ENCODE assay signal across 20 mouse cellular contexts in genomic region chr5:44228323-44228722, GRCm38 (mm10). TPM values are rescaled to one million over a fixed set of nuclear protein-coding genes. Genes with fewer than 3 reads are reported as not detected.
DNase-seq lines count a peak whose midpoint lies in the region; ATAC-seq lines count a peak whose summit lies in the region.
"Had no signal": no experiment of that assay in that cellular context is flagged by ENCODE, and none has a peak within 500 bp of the region (broad histone marks: within the 10 kb centered on the region; RNA-seq: fewer than 3 reads in every experiment).

No protein-coding gene starts in this region.

- no peaks in the 10 kb centered on the region for H3K27me3 ChIP-seq in midbrain, embryonic 10.5 days (ENCODE audit: low read depth, poor library complexity, severe bottlenecking)
- H3K27me3 ChIP-seq in midbrain, embryonic 16.5 days (ENCODE audit: control insufficient read depth, insufficient read depth, low read depth, low read length), result no peaks in the 10 kb centered on the region
- no peaks in the 10 kb centered on the region for H3K27me3 ChIP-seq in liver, embryonic 15.5 days
- H3K27me3 ChIP-seq: midbrain, embryonic 13.5 days; stomach, embryonic 15.5 days had no signal

- H3K4me1 ChIP-seq in midbrain, embryonic 10.5 days, result peaks cover 44% of the 10 kb centered on the region
- H3K4me1 ChIP-seq in midbrain, embryonic 16.5 days (ENCODE audit: control insufficient read depth, insufficient read depth, low read length), result peaks cover 23% of the 10 kb centered on the region
- peaks cover 40% of the 10 kb centered on the region for H3K4me1 ChIP-seq in liver, embryonic 15.5 days (replicated peaks)

- H3K4me3 ChIP-seq in midbrain, embryonic 10.5 days, result 0 out of 2 replicates have a peak overlapping the region, but pooled peaks have one; percentile 92
- H3K4me3 ChIP-seq in midbrain, embryonic 16.5 days (ENCODE audit: low read depth, low read length), result no peak overlapping the region
- H3K4me3 ChIP-seq in liver, embryonic 15.5 days (replicated peaks), result no peak overlapping the region

- no peak for ATAC-seq in midbrain, embryonic 16.5 days
- no peak for ATAC-seq in liver, embryonic 15.5 days (ENCODE audit: insufficient read depth)
- ATAC-seq: hindbrain, embryonic 16.5 days; intestine, embryonic 16.5 days; midbrain, embryonic 13.5 days had no signal

- H3K9ac ChIP-seq in midbrain, embryonic 16.5 days (ENCODE audit: low read depth, low read length), result no peak overlapping the region
- 0 out of 2 replicates have a peak overlapping the region, but pooled peaks have one; percentile 8 for H3K9ac ChIP-seq in liver, embryonic 15.5 days
- H3K9ac ChIP-seq: midbrain, embryonic 13.5 days; stomach, embryonic 15.5 days had no signal

- no peaks in the 10 kb centered on the region for H3K9me3 ChIP-seq in midbrain, embryonic 10.5 days (replicated peaks)
- H3K9me3 ChIP-seq in midbrain, embryonic 16.5 days (replicated peaks; ENCODE audit: control insufficient read depth, low read length, poor library complexity, severe bottlenecking), result no peaks in the 10 kb centered on the region
- H3K9me3 ChIP-seq in liver, embryonic 15.5 days (replicated peaks), result no peaks in the 10 kb centered on the region
- H3K9me3 ChIP-seq: midbrain, embryonic 13.5 days; stomach, embryonic 15.5 days had no signal

- WGBS in midbrain, embryonic 10.5 days, result 62% methylated on average over 1 of the region's 1 CpGs
- WGBS in midbrain, embryonic 16.5 days, result 73% methylated on average over 1 of the region's 1 CpGs
- WGBS in liver, embryonic 15.5 days (ENCODE audit: insufficient replicate concordance), result 53% methylated on average over 1 of the region's 1 CpGs

- peaks cover under 1% of the 10 kb centered on the region; the same call in 1 of the 2 replicates for H3K36me3 ChIP-seq in midbrain, embryonic 10.5 days
- H3K36me3 ChIP-seq in midbrain, embryonic 16.5 days (ENCODE audit: control insufficient read depth, insufficient read depth, low read length), result no peaks in the 10 kb centered on the region
- H3K36me3 ChIP-seq in liver, embryonic 15.5 days (replicated peaks), result no peaks in the 10 kb centered on the region
- H3K36me3 ChIP-seq: midbrain, embryonic 13.5 days; stomach, embryonic 15.5 days had no signal

- DNase-seq in heart, adult 11 months, result peak; percentile 30
- no peak for DNase-seq in heart, adult 9 months (ENCODE audit: low spot score in 2 of 2)
- DNase-seq in midbrain, embryonic 10.5 days (ENCODE audit: low spot score), result no peak
- no peak for DNase-seq in right cerebral cortex, adult 2 months (ENCODE audit: low spot score in 2 of 2)
- no peak for DNase-seq in kidney, postnatal 36 days
- DNase-seq: adrenal gland, postnatal 36 days; cerebellum, adult 9-10 months; gastrocnemius, postnatal 36 days; kidney, adult 9 months; kidney, postnatal 4 days; layer of hippocampus, adult 9-11 months; lung, postnatal 14 days; right cerebral cortex, postnatal 4 days; thymus, postnatal 25 days had no signal

- H3K4me2 ChIP-seq in midbrain, embryonic 16.5 days (ENCODE audit: low read length), result no peak overlapping the region
- H3K4me2 ChIP-seq in liver, embryonic 15.5 days, result peak overlapping the region; percentile 83; the same call in 1 of the 2 replicates

- no peak overlapping the region for H3K27ac ChIP-seq in midbrain, embryonic 10.5 days (replicated peaks)
- no peak overlapping the region for H3K27ac ChIP-seq in midbrain, embryonic 16.5 days (ENCODE audit: low read length)
- H3K27ac ChIP-seq in liver, embryonic 15.5 days (replicated peaks), result no peak overlapping the region
- H3K27ac ChIP-seq: midbrain, embryonic 13.5 days; stomach, embryonic 15.5 days had no signal

RNA-seq across cellular contexts. Expression of gene Tapt1, which starts 1.9 kb away (rescaled TPM):
- polyA plus RNA-seq in midbrain, embryonic 10.5 days (2016; fragmentation: Nextera tagmentation; extraction: Ambion mirVana), result 22.9 and 25.0 TPM in 2 replicates
- polyA plus RNA-seq in midbrain, embryonic 16.5 days (2015; fragmentation: Nextera tagmentation; extraction: Ambion mirVana), result 30.8 and 35.1 TPM in 2 replicates
- 32.3 and 34.2 TPM in 2 replicates for polyA plus RNA-seq in liver, embryonic 15.5 days (2015; fragmentation: Nextera tagmentation; extraction: Ambion mirVana)
